Mouse (Mus musculus) MEL (cell line): ENCODE measurements at regions not wholly inside any gene's neighbourhood (a gene's known extent, or its start where the extent isn't known, plus 50 kb on each side); places are given as distances from the start of the nearest gene placed in this dataset.

Experiments used
- CTCF ChIP-seq, 3 experiments: IDR thresholded peaks in 2 of 3; conservative IDR thresholded peaks in 1 of 3; 2 replicates each; pipeline ENCODE4 v1.5.1; 2011 to 2012; ENCODE audit warnings: low read length in 3 of 3, low read depth in 2 of 3, mild to moderate bottlenecking in 2 of 3, improper control_type of control experiment in 1 of 3, inconsistent platforms in 1 of 3, mixed read lengths in 1 of 3, moderate library complexity in 1 of 3; ENCODE audit not compliant: control insufficient read depth in 1 of 3, insufficient read depth in 1 of 3, poor library complexity in 1 of 3, severe bottlenecking in 1 of 3
- EP300 ChIP-seq, 2 experiments: IDR thresholded peaks; 2 replicates each; pipeline ENCODE4 v1.6.1; 2011; ENCODE audit warnings: improper control_type of control experiment in 2 of 2, low read length in 2 of 2, low read depth in 1 of 2, mild to moderate bottlenecking in 1 of 2
- GABPA ChIP-seq: IDR thresholded peaks from 2 replicates; pipeline ENCODE4 v1.6.1; 2012; ENCODE audit warnings: low read depth, mild to moderate bottlenecking, inconsistent platforms, low read length, improper control_type of control experiment, moderate library complexity
- JUND ChIP-seq: IDR thresholded peaks from 2 replicates; pipeline ENCODE4 v1.6.1; 2011; ENCODE audit warnings: low read depth, mild to moderate bottlenecking, improper control_type of control experiment, low read length
- MAX ChIP-seq: IDR thresholded peaks from 2 replicates; pipeline ENCODE4 v1.6.1; 2011; ENCODE audit warnings: low read length, improper control_type of control experiment
- MXI1 ChIP-seq: IDR thresholded peaks from 2 replicates; pipeline ENCODE4 v1.6.1; 2011; ENCODE audit warnings: mild to moderate bottlenecking, low read depth, low read length, improper control_type of control experiment
- POLR2A ChIP-seq, 2 experiments: IDR thresholded peaks; 2 replicates each; pipeline ENCODE4 v1.6.1; 2011 to 2012; ENCODE audit warnings: low read length in 2 of 2, mild to moderate bottlenecking in 2 of 2, control low read depth in 1 of 2, improper control_type of control experiment in 1 of 2, low read depth in 1 of 2, moderate library complexity in 1 of 2; ENCODE audit not compliant: control insufficient read depth in 1 of 2, insufficient read depth in 1 of 2, poor library complexity in 1 of 2
- POLR2AphosphoS2 ChIP-seq: IDR thresholded peaks from 2 replicates; pipeline ENCODE4 v1.6.1; 2011; ENCODE audit warnings: low read length, improper control_type of control experiment
- RCOR1 ChIP-seq: IDR thresholded peaks from 2 replicates; pipeline ENCODE4 v1.6.1; 2012; ENCODE audit warnings: low read depth, mild to moderate bottlenecking, inconsistent platforms, low read length, improper control_type of control experiment
- TAL1 ChIP-seq: IDR thresholded peaks from 2 replicates; pipeline ENCODE4 v1.6.1; 2012; ENCODE audit warnings: mild to moderate bottlenecking, inconsistent platforms, low read length, moderate library complexity, mixed read lengths
- USF1 ChIP-seq: IDR thresholded peaks from 2 replicates; pipeline ENCODE4 v1.6.1; 2014; ENCODE audit warnings: low read depth, mild to moderate bottlenecking, inconsistent platforms, low read length, improper control_type of control experiment, moderate library complexity

DNA sequence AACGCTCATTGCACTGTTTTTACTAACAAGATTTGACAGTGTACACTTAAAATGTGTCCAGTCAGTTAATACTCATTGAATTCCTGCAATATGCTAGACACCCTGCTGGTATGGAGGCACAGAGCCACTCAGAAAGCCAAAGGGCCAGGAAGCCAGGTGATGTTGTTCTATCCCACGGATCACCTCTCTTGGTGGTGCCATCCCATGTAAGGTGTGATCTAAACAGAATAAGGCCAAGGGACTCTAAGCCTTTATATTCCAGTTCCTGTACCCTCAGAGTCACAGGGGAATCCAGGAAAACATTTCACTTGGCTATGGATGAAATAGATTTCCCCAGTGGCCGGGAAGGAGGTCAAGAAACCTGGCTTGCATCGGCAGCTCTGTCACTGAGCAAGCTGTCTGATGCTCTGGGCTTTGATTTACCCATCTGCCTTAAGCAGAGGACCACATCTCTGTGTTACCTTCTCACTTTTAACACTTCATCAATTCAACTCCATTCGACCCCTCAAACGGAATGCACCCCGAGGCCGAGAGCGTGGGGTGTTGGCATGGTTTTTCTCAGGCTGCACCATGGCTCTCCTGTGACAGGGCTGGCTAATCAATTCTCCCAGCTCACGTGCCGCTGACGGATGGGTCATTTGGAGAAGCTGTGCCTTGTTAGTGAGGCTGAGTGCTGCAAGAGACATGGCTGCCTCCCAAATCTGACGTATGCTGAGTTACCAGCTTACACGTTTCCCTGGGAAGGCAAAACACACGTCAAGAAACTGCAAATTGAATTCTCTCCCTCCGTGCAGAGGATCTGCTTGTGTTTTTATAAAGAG lies 205.9 kb downstream of the Cd83 start:
- no peak for TF ChIP-seq POLR2AphosphoS2
- TF ChIP-seq USF1 = no peak
- no peak for TF ChIP-seq CTCF (IDR thresholded peaks at IDR 0.05 in 2 of 3, conservative IDR thresholded peaks at IDR 0.05 in 1 of 3; ENCODE audit: control insufficient read depth in 1 of 3, insufficient read depth in 1 of 3, low read depth in 2 of 3, low read length in 3 of 3, poor library complexity in 1 of 3, severe bottlenecking in 1 of 3)
- TF ChIP-seq EP300 (IDR thresholded peaks at IDR 0.05; ENCODE audit: low read depth in 1 of 2, low read length in 2 of 2) = no peak
- TF ChIP-seq MXI1 = no peak
- no peak for TF ChIP-seq POLR2A (IDR thresholded peaks at IDR 0.05; ENCODE audit: control insufficient read depth in 1 of 2, insufficient read depth in 1 of 2, low read depth in 1 of 2, low read length in 2 of 2, poor library complexity in 1 of 2)
- TF ChIP-seq RCOR1 = no peak
- TF ChIP-seq JUND = no peak
- TF ChIP-seq TAL1 = no peak
- no peak for TF ChIP-seq MAX
- no peak for TF ChIP-seq GABPA
